Comparison of ENCODE assay signal across 31 mouse cellular contexts in genomic region chr13:4230841-4231623, GRCm38 (mm10). TPM values are rescaled to one million over a fixed set of nuclear protein-coding genes. Genes with fewer than 3 reads are reported as not detected.
DNase-seq lines count a peak whose midpoint lies in the region; ATAC-seq lines count a peak whose summit lies in the region.
"Had no signal": no experiment of that assay in that cellular context is flagged by ENCODE, and none has a peak within 500 bp of the region (broad histone marks: within the 10 kb centered on the region; RNA-seq: fewer than 3 reads in every experiment).

No protein-coding gene starts in this region.

- H3K36me3 ChIP-seq in heart, embryonic 12.5 days = no peaks in the 10 kb centered on the region
- no peaks in the 10 kb centered on the region for H3K36me3 ChIP-seq in lung, embryonic 15.5 days
- no peaks in the 10 kb centered on the region for H3K36me3 ChIP-seq in intestine, embryonic 15.5 days
- H3K36me3 ChIP-seq: embryonic facial prominence, embryonic 13.5 days; forebrain, embryonic 12.5 days; limb, embryonic 12.5 days; midbrain, embryonic 15.5 days had no signal

- 73% methylated on average over 8 of the region's 8 CpGs for WGBS in heart, embryonic 12.5 days
- WGBS in lung, embryonic 15.5 days = 70% methylated on average over 8 of the region's 8 CpGs
- WGBS in intestine, embryonic 15.5 days = 60% methylated on average over 8 of the region's 8 CpGs

- no peak overlapping the region for H3K27ac ChIP-seq in heart, embryonic 12.5 days (ENCODE audit: poor library complexity, severe bottlenecking)
- no peak overlapping the region for H3K27ac ChIP-seq in lung, embryonic 15.5 days
- no peak overlapping the region for H3K27ac ChIP-seq in intestine, embryonic 15.5 days
- H3K27ac ChIP-seq: embryonic facial prominence, embryonic 13.5 days; forebrain, embryonic 12.5 days; hindbrain, postnatal 0 days; limb, embryonic 12.5 days; midbrain, embryonic 15.5 days had no signal

- H3K9ac ChIP-seq in heart, embryonic 12.5 days = no peak overlapping the region
- H3K9ac ChIP-seq in lung, embryonic 15.5 days = no peak overlapping the region
- no peak overlapping the region for H3K9ac ChIP-seq in intestine, embryonic 15.5 days
- H3K9ac ChIP-seq: embryonic facial prominence, embryonic 13.5 days; forebrain, embryonic 12.5 days; forebrain, postnatal 0 days; limb, embryonic 12.5 days; midbrain, embryonic 15.5 days had no signal

- no peak for ATAC-seq in heart, embryonic 12.5 days (ENCODE audit: insufficient number of reproducible peaks, low FRiP score)
- ATAC-seq in lung, embryonic 15.5 days (ENCODE audit: borderline replicate concordance, extremely low read depth, low FRiP score, low TSS enrichment) = peak; percentile 27; the same call in 1 of the 2 replicates
- ATAC-seq in intestine, embryonic 15.5 days = peak; percentile 58
- ATAC-seq: forebrain, postnatal 0 days; hindbrain, postnatal 0 days; midbrain, embryonic 15.5 days had no signal

- H3K27me3 ChIP-seq in heart, embryonic 12.5 days (replicated peaks) = no peaks in the 10 kb centered on the region
- H3K27me3 ChIP-seq in lung, embryonic 15.5 days = no peaks in the 10 kb centered on the region
- H3K27me3 ChIP-seq in intestine, embryonic 15.5 days (replicated peaks) = no peaks in the 10 kb centered on the region
- H3K27me3 ChIP-seq: CH12.LX; embryonic facial prominence, embryonic 13.5 days; forebrain, embryonic 12.5 days; limb, embryonic 12.5 days; midbrain, embryonic 15.5 days had no signal

- H3K4me3 ChIP-seq in heart, embryonic 12.5 days = no peak overlapping the region
- no peak overlapping the region for H3K4me3 ChIP-seq in lung, embryonic 15.5 days
- no peak overlapping the region for H3K4me3 ChIP-seq in intestine, embryonic 15.5 days (replicated peaks)
- H3K4me3 ChIP-seq: embryonic facial prominence, embryonic 13.5 days; forebrain, embryonic 12.5 days; limb, embryonic 12.5 days; midbrain, embryonic 15.5 days had no signal

- peak; percentile 80 for DNase-seq in heart, adult 11 months
- no peak for DNase-seq in lung, postnatal 14 days
- DNase-seq in adrenal gland, adult 18-20 months (ENCODE audit: low spot score in 2 of 2) = no peak
- no peak for DNase-seq in right cerebral cortex, adult 18-20 months
- DNase-seq: adrenal gland, postnatal 25 days; cerebellum, adult 18-20 months; cerebellum, postnatal 10 days; forebrain, postnatal 0 days; gastrocnemius, postnatal 10 days; heart, postnatal 14 days; kidney, adult 11 months; kidney, postnatal 14 days; layer of hippocampus, adult 9-11 months; spleen, adult 18-20 months; thymus, postnatal 14 days had no signal

- no peaks in the 10 kb centered on the region for H3K9me3 ChIP-seq in heart, embryonic 12.5 days (replicated peaks)
- H3K9me3 ChIP-seq in lung, embryonic 15.5 days = no peaks in the 10 kb centered on the region
- H3K9me3 ChIP-seq in intestine, embryonic 15.5 days = no peaks in the 10 kb centered on the region
- H3K9me3 ChIP-seq: embryonic facial prominence, embryonic 13.5 days; forebrain, embryonic 12.5 days; limb, embryonic 12.5 days; midbrain, embryonic 15.5 days had no signal

- no peak overlapping the region for H3K4me2 ChIP-seq in heart, embryonic 12.5 days
- no peak overlapping the region for H3K4me2 ChIP-seq in lung, embryonic 15.5 days
- H3K4me2 ChIP-seq in intestine, embryonic 15.5 days (replicated peaks) = no peak overlapping the region
- H3K4me2 ChIP-seq: embryonic facial prominence, embryonic 13.5 days; forebrain, embryonic 12.5 days; limb, embryonic 12.5 days; liver, embryonic 11.5 days; midbrain, embryonic 15.5 days had no signal

- H3K4me1 ChIP-seq in heart, embryonic 12.5 days (replicated peaks) = 0 out of 2 replicates have a peak, but pooled peaks cover 7% of the 10 kb centered on the region
- H3K4me1 ChIP-seq in lung, embryonic 15.5 days = no peaks in the 10 kb centered on the region
- H3K4me1 ChIP-seq in intestine, embryonic 15.5 days (replicated peaks) = no peaks in the 10 kb centered on the region
- H3K4me1 ChIP-seq: embryonic facial prominence, embryonic 13.5 days; forebrain, embryonic 12.5 days; limb, embryonic 12.5 days; midbrain, embryonic 15.5 days had no signal

RNA-seq across cellular contexts. Expression of gene Akr1c19, which starts 2.5 kb away (rescaled TPM):
- polyA plus RNA-seq in heart, embryonic 12.5 days (2016; fragmentation: Nextera tagmentation; extraction: Ambion mirVana) = 0.92 and 1.0 TPM in 2 replicates
- 10.3 and 11.7 TPM in 2 replicates for polyA plus RNA-seq in lung, embryonic 15.5 days (2015; fragmentation: Nextera tagmentation; extraction: Ambion mirVana)
- 409 and 428 TPM in 2 replicates for polyA plus RNA-seq in intestine, embryonic 15.5 days (2015; fragmentation: Nextera tagmentation; extraction: Ambion mirVana)
- under 1 TPM; 0.23 to 0.77 TPM for total RNA-seq in adrenal gland, adult 18-20 months (2021)
- total RNA-seq: CH12.LX; common myeloid progenitor, adult 5-6 weeks; ES-E14; granulocyte monocyte progenitor cell, adult 5-6 weeks had no signal
- polyA plus RNA-seq: C2C12; embryonic facial prominence, embryonic 13.5 days had no signal

RNA-seq across cellular contexts. Expression of gene Akr1c13, which starts 40.1 kb away (rescaled TPM):
- polyA plus RNA-seq in heart, embryonic 12.5 days (2016; fragmentation: Nextera tagmentation; extraction: Ambion mirVana) = 2.8 and 3.1 TPM in 2 replicates
- 6.5 and 13.7 TPM in 2 replicates for polyA plus RNA-seq in lung, embryonic 15.5 days (2015; fragmentation: Nextera tagmentation; extraction: Ambion mirVana)
- polyA plus RNA-seq in intestine, embryonic 15.5 days (2015; fragmentation: Nextera tagmentation; extraction: Ambion mirVana) = 286 and 313 TPM in 2 replicates
- 10 to 100 TPM in 1 of 2 experiments, 1 to 10 TPM in 1; 8.7 to 18.3 TPM for total RNA-seq in adrenal gland, adult 18-20 months (2021)
- total RNA-seq: left cerebral cortex, postnatal 10 days had no signal

RNA-seq across cellular contexts. Expression of gene Akr1c12, which starts 48.2 kb away (rescaled TPM):
- 0.53 and 0.55 TPM in 2 replicates for polyA plus RNA-seq in heart, embryonic 12.5 days (2016; fragmentation: Nextera tagmentation; extraction: Ambion mirVana)
- 0.73 and 2.7 TPM in 2 replicates for polyA plus RNA-seq in lung, embryonic 15.5 days (2015; fragmentation: Nextera tagmentation; extraction: Ambion mirVana)
- polyA plus RNA-seq in intestine, embryonic 15.5 days (2015; fragmentation: Nextera tagmentation; extraction: Ambion mirVana) = 99.7 and 110 TPM in 2 replicates
- total RNA-seq in adrenal gland, adult 18-20 months (2021) = not detected
- total RNA-seq: adrenal gland, postnatal 25 days; forebrain, postnatal 0 days; gastrocnemius, postnatal 10 days; heart, postnatal 14 days; hindbrain, postnatal 0 days; left cerebral cortex, postnatal 10 days; neutrophil, adult 5-6 weeks had no signal
- polyA plus RNA-seq: embryonic facial prominence, embryonic 13.5 days; limb, embryonic 12.5 days had no signal

Comparison
In these comparisons a context has a peak if more than half of its experiments do, and no peak if none do; other contexts are left out.
1. RNA of gene Akr1c19, which starts 2.5 kb away (polyA plus RNA-seq): 409 to 428 TPM in intestine, embryonic 15.5 days; 10.3 to 11.7 TPM in lung, embryonic 15.5 days and 0.92 to 1.0 TPM in heart, embryonic 12.5 days; every median in the first group is over 10 times any median in the second.
2. RNA of gene Akr1c13, which starts 40.1 kb away (polyA plus RNA-seq): 286 to 313 TPM in intestine, embryonic 15.5 days; 6.5 to 13.7 TPM in lung, embryonic 15.5 days and 2.8 to 3.1 TPM in heart, embryonic 12.5 days; every median in the first group is over 10 times any median in the second.
3. RNA of gene Akr1c12, which starts 48.2 kb away (polyA plus RNA-seq): 99.7 to 110 TPM in intestine, embryonic 15.5 days; 0.73 to 2.7 TPM in lung, embryonic 15.5 days and 0.53 to 0.55 TPM in heart, embryonic 12.5 days; every median in the first group is over 10 times any median in the second.